Mouse (Mus musculus) forebrain, embryonic 12.5 days (tissue): ENCODE results near the gene Csad. TPM values are rescaled to one million over a fixed set of nuclear protein-coding genes. Genes with fewer than 3 reads are reported as not detected.
A peak's percentile ranks its signal among the peaks of the same experiment; 100 is the strongest.

ENCODE experiments used
- ATAC-seq: fragments of 200-750 bp; cut with Nextera tagmentation; 2 replicates; pipeline ENCODE4 v1.8.0; 2017; ENCODE audit warnings: moderate TSS enrichment; ENCODE audit not compliant: low FRiP score
- H3K27ac ChIP-seq: fragments of 300-500 bp; sonication (generic); 2 replicates; pipeline ENCODE4 v1.5.1; 2016; ENCODE audit warnings: mild to moderate bottlenecking
- H3K27me3 ChIP-seq: fragments of 300-500 bp; sonication (generic); 2 replicates; pipeline ENCODE4 v1.6.1; 2016; ENCODE audit warnings: mild to moderate bottlenecking
- H3K36me3 ChIP-seq: fragments of 300-500 bp; sonication (generic); replicated peaks from 2 replicates; pipeline ENCODE4 v1.6.1; 2016; ENCODE audit warnings: mild to moderate bottlenecking
- H3K4me1 ChIP-seq: fragments of 300-500 bp; sonication (generic); 2 replicates; pipeline ENCODE4 v1.6.1; 2016
- H3K4me2 ChIP-seq: fragments of 300-500 bp; sonication (generic); 2 replicates; pipeline ENCODE4 v1.6.1; 2016; ENCODE audit warnings: mild to moderate bottlenecking, moderate library complexity
- H3K4me3 ChIP-seq: fragments of 300-500 bp; sonication (generic); replicated peaks from 2 replicates; pipeline ENCODE4 v1.5.1; 2016; ENCODE audit warnings: mild to moderate bottlenecking
- H3K9ac ChIP-seq: fragments of 300-500 bp; sonication (generic); 2 replicates; pipeline ENCODE4 v1.6.1; 2016; ENCODE audit warnings: mild to moderate bottlenecking
- H3K9me3 ChIP-seq: fragments of 300-500 bp; sonication (generic); 2 replicates; pipeline ENCODE4 v1.6.1; 2016
- WGBS: fragments of 180-500 bp; shearing (Covaris S2); methylation state at CpG from one replicate; pipeline ENCODE4 v1.1.7; 2016; 5-methylcytosine and 5-hydroxymethylcytosine counted together
- polyA plus RNA-seq: library from polyadenylated mRNA; unstranded; fragments of >200 nt; fragmentation: Nextera tagmentation; extraction: Ambion mirVana; gene quantifications from 2 replicates; pipeline ENCODE4 v1.2.1, GENCODE M21; 2016

The Csad gene
- polyA plus RNA-seq, 1 experiment from 2014 or later, result 51.8 TPM

- Histone ChIP-seq H3K27me3 (no peaks in the 10 kb centered on the region), H3K36me3 (peaks cover 89% of the 10 kb centered on the region), H3K27ac (no peak overlapping the region), H3K4me2 (no peak overlapping the region), H3K9me3 (no peaks in the 10 kb centered on the region), H3K4me1 (peaks cover 15% of the 10 kb centered on the region), H3K4me3 (no peak overlapping the region), H3K9ac (no peak overlapping the region)
- ATAC-seq, result no peak
- 92% methylated on average over 4 of the region's 4 CpGs for WGBS
Measured at GRCm38 (mm10) chr15:102210816-102211215, 6.3 kb upstream of the Csad start.

GRCm38 (mm10) chr15:102209114-102209513, 4.6 kb upstream of the Csad start:
- peaks cover 32% of the 10 kb centered on the region for H3K4me1 ChIP-seq
- ATAC-seq, result no peak
- no peak overlapping the region for H3K27ac ChIP-seq
- H3K4me2 ChIP-seq, result no peak overlapping the region
- WGBS, result 89% methylated on average over 8 of the region's 8 CpGs
- H3K27me3 ChIP-seq, result no peaks in the 10 kb centered on the region
- no peaks in the 10 kb centered on the region for H3K9me3 ChIP-seq
- no peak overlapping the region for H3K4me3 ChIP-seq
- no peak overlapping the region for H3K9ac ChIP-seq
- peaks cover 81% of the 10 kb centered on the region for H3K36me3 ChIP-seq

- peaks cover 33% of the 10 kb centered on the region for H3K4me1 ChIP-seq
- H3K36me3 ChIP-seq, result peaks cover 72% of the 10 kb centered on the region
- no peaks in the 10 kb centered on the region for H3K27me3 ChIP-seq
- H3K27ac ChIP-seq, result no peak overlapping the region
- no peak overlapping the region for H3K9ac ChIP-seq
- no peak overlapping the region for H3K4me2 ChIP-seq
- 94% methylated on average over 9 of the region's 9 CpGs for WGBS
- H3K9me3 ChIP-seq, result no peaks in the 10 kb centered on the region
- no peak for ATAC-seq
- no peak overlapping the region for H3K4me3 ChIP-seq
Measured at GRCm38 (mm10) chr15:102208092-102208561, 3.6 kb upstream of the Csad start.

- no peak for ATAC-seq
- H3K9me3 ChIP-seq, result no peaks in the 10 kb centered on the region
- H3K9ac ChIP-seq, result peak overlapping the region; percentile 7; the same call in 1 of the 2 replicates
- no peak overlapping the region for H3K4me2 ChIP-seq
- peaks cover 38% of the 10 kb centered on the region for H3K4me1 ChIP-seq
- no peak overlapping the region for H3K4me3 ChIP-seq
- no peaks in the 10 kb centered on the region for H3K27me3 ChIP-seq
- WGBS, result 91% methylated on average over 3 of the region's 3 CpGs
- H3K27ac ChIP-seq, result no peak overlapping the region
- H3K36me3 ChIP-seq, result peaks cover 64% of the 10 kb centered on the region
Measured at GRCm38 (mm10) chr15:102207351-102207750, 2.8 kb upstream of the Csad start.

- Histone ChIP-seq H3K4me3 (peak overlapping the region; percentile 85), H3K4me1 (peaks cover 40% of the 10 kb centered on the region), H3K27me3 (no peaks in the 10 kb centered on the region), H3K27ac (peak overlapping the region; percentile 99), H3K4me2 (peak overlapping the region; percentile 77), H3K9me3 (no peaks in the 10 kb centered on the region), H3K9ac (peak overlapping the region; percentile 92), H3K36me3 (peaks cover 51% of the 10 kb centered on the region)
- ATAC-seq, result peak; percentile 16; the same call in 1 of the 2 replicates
- 42% methylated on average over 8 of the region's 8 CpGs for WGBS
Measured at GRCm38 (mm10) chr15:102205779-102206178, 1.3 kb upstream of the Csad start.

- H3K9ac ChIP-seq, result peak overlapping the region; percentile 92
- peak; percentile 47 for ATAC-seq
- H3K4me3 ChIP-seq, result peak overlapping the region; percentile 85
- peaks cover 40% of the 10 kb centered on the region for H3K4me1 ChIP-seq
- WGBS, result 0% methylated on average over 34 of the region's 72 CpGs
- H3K4me2 ChIP-seq, result peak overlapping the region; percentile 77
- H3K9me3 ChIP-seq, result no peaks in the 10 kb centered on the region
- peak overlapping the region; percentile 99 for H3K27ac ChIP-seq
- no peaks in the 10 kb centered on the region for H3K27me3 ChIP-seq
- H3K36me3 ChIP-seq, result peaks cover 33% of the 10 kb centered on the region
Measured at GRCm38 (mm10) chr15:102203835-102204381, 616 bp downstream of the Csad start.

GRCm38 (mm10) chr15:102202971-102203834, 1.3 kb downstream of the Csad start, which contains the start of gene Zfp740:
Zfp740 (plus strand) TSS chr15:102203249.
- WGBS, result under 1% methylated on average over 66 of the region's 68 CpGs
- H3K9ac ChIP-seq, result peak within 1 kb of the TSS; percentile 92
- peak; percentile 97 for ATAC-seq
- peaks cover 26% of the 10 kb centered on the region for H3K36me3 ChIP-seq
- no peaks in the 10 kb centered on the region for H3K9me3 ChIP-seq
- H3K4me3 ChIP-seq, result peak within 1 kb of the TSS; percentile 85
- H3K4me1 ChIP-seq, result peaks cover 40% of the 10 kb centered on the region
- peak within 1 kb of the TSS; percentile 77 for H3K4me2 ChIP-seq
- H3K27me3 ChIP-seq, result no peaks in the 10 kb centered on the region
- peak within 1 kb of the TSS; percentile 99 for H3K27ac ChIP-seq

GRCm38 (mm10) chr15:102198841-102199240, 5.7 kb downstream of the Csad start:
- Histone ChIP-seq H3K4me3 (no peak overlapping the region), H3K36me3 (no peaks in the 10 kb centered on the region), H3K9me3 (no peaks in the 10 kb centered on the region), H3K27me3 (no peaks in the 10 kb centered on the region), H3K27ac (no peak overlapping the region), H3K4me2 (no peak overlapping the region), H3K9ac (no peak overlapping the region), H3K4me1 (peaks cover 7% of the 10 kb centered on the region)
- ATAC-seq, result no peak
- 88% methylated on average over 4 of the region's 4 CpGs for WGBS

GRCm38 (mm10) chr15:102195373-102195772, 9.2 kb downstream of the Csad start:
- Histone ChIP-seq H3K9ac (no peak overlapping the region), H3K4me2 (no peak overlapping the region), H3K27ac (no peak overlapping the region), H3K9me3 (no peaks in the 10 kb centered on the region), H3K4me3 (no peak overlapping the region), H3K36me3 (no peaks in the 10 kb centered on the region), H3K27me3 (no peaks in the 10 kb centered on the region), H3K4me1 (no peaks in the 10 kb centered on the region)
- WGBS, result 83% methylated on average over 4 of the region's 4 CpGs
- no peak for ATAC-seq

GRCm38 (mm10) chr15:102194439-102194838, 10.1 kb downstream of the Csad start:
- no peaks in the 10 kb centered on the region for H3K27me3 ChIP-seq
- no peak overlapping the region for H3K27ac ChIP-seq
- no peak overlapping the region for H3K4me3 ChIP-seq
- no peaks in the 10 kb centered on the region for H3K36me3 ChIP-seq
- no peak overlapping the region for H3K4me2 ChIP-seq
- ATAC-seq, result no peak
- H3K4me1 ChIP-seq, result no peaks in the 10 kb centered on the region
- WGBS, result 88% methylated on average over 4 of the region's 4 CpGs
- no peak overlapping the region for H3K9ac ChIP-seq
- H3K9me3 ChIP-seq, result no peaks in the 10 kb centered on the region

GRCm38 (mm10) chr15:102193652-102194051, 10.9 kb downstream of the Csad start:
- Histone ChIP-seq H3K4me2 (no peak overlapping the region), H3K36me3 (no peaks in the 10 kb centered on the region), H3K4me3 (no peak overlapping the region), H3K27me3 (no peaks in the 10 kb centered on the region), H3K27ac (no peak overlapping the region), H3K4me1 (no peaks in the 10 kb centered on the region), H3K9ac (no peak overlapping the region), H3K9me3 (no peaks in the 10 kb centered on the region)
- WGBS, result 86% methylated on average over 4 of the region's 4 CpGs
- no peak for ATAC-seq

GRCm38 (mm10) chr15:102192820-102193386, 11.6 kb downstream of the Csad start:
- 74% methylated on average over 5 of the region's 5 CpGs for WGBS
- no peak overlapping the region for H3K4me2 ChIP-seq
- H3K27me3 ChIP-seq, result no peaks in the 10 kb centered on the region
- no peak overlapping the region for H3K9ac ChIP-seq
- ATAC-seq, result no peak
- H3K9me3 ChIP-seq, result no peaks in the 10 kb centered on the region
- H3K27ac ChIP-seq, result no peak overlapping the region
- H3K4me1 ChIP-seq, result no peaks in the 10 kb centered on the region
- no peaks in the 10 kb centered on the region for H3K36me3 ChIP-seq
- no peak overlapping the region for H3K4me3 ChIP-seq
